Mouse (Mus musculus): ENCODE data around the gene Gm20532.

DNA sequence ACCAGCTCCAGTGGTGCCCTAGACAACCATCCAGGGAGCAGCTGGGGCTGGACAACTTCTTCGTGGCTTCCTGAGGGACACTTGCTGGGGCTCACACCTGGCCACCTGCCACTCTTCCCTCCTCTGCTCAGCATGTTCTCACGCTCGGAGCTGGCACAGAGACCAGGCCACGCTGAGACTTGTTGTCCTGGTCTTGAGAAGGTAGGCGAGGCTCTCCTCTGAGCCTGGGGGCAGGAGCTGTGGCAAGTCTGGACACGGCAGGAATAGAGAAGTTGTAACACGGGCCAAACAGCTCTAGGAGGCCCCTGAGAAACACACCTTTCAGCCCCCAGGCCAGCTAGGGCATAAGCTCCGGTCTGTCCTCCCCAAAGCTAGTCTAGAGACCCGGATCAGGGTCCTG is 32.5 kb upstream of the Gm20532 start:
- TF ChIP-seq CTCF (IDR thresholded peaks at IDR 0.05; ENCODE audit: borderline replicate concordance, extremely low read depth, insufficient read depth, insufficient read length) (no peak), POLR2A (IDR thresholded peaks at IDR 0.05; ENCODE audit: borderline replicate concordance, extremely low read depth, insufficient read depth, insufficient read length, poor library complexity, severe bottlenecking) (no peak)

Measured in brain, embryonic 14.5 days (tissue).